Mouse (Mus musculus): ENCODE measurements at regions not wholly inside any gene's neighbourhood (a gene's known extent, or its start where the extent isn't known, plus 50 kb on each side); places are given as distances from the start of the nearest gene placed in this dataset.

- Histone ChIP-seq H3K4me3 (ENCODE audit: insufficient read depth, low read depth, low read length) (no peak overlapping the region), H3K4me1 (ENCODE audit: control insufficient read depth, insufficient read depth, low read length) (no peaks in the 10 kb centered on the region), H3K27ac (ENCODE audit: insufficient read depth, low read depth, low read length) (no peak overlapping the region)
- no peak for TF ChIP-seq CTCF (IDR thresholded peaks at IDR 0.05; ENCODE audit: insufficient read depth, low read depth, low read length)
- no peak for TF ChIP-seq POLR2A (IDR thresholded peaks at IDR 0.05; ENCODE audit: insufficient read depth, low read depth, low read length)
- 91% methylated on average over 10 of the region's 10 CpGs for WGBS
These were observed 60.3 kb downstream of the Snrpe start for GRCm38 (mm10) chr1:133549816-133550215.

- no peak for TF ChIP-seq CTCF (IDR thresholded peaks at IDR 0.05; ENCODE audit: insufficient read depth, low read depth, low read length)
- no peak for TF ChIP-seq POLR2A (IDR thresholded peaks at IDR 0.05; ENCODE audit: insufficient read depth, low read depth, low read length)
- Histone ChIP-seq H3K27ac (ENCODE audit: insufficient read depth, low read depth, low read length) (no peak overlapping the region), H3K4me1 (ENCODE audit: control insufficient read depth, insufficient read depth, low read length) (no peaks in the 10 kb centered on the region), H3K4me3 (ENCODE audit: insufficient read depth, low read depth, low read length) (no peak overlapping the region)
- WGBS: 41% methylated on average over 2 of the region's 2 CpGs
These were observed 61.1 kb downstream of the Snrpe start for GRCm38 (mm10) chr1:133548971-133549370.

GRCm38 (mm10) chr1:133547541-133547940 lies 62.5 kb downstream of the Snrpe start:
- TF ChIP-seq CTCF (IDR thresholded peaks at IDR 0.05; ENCODE audit: insufficient read depth, low read depth, low read length): no peak
- no peak for TF ChIP-seq POLR2A (IDR thresholded peaks at IDR 0.05; ENCODE audit: insufficient read depth, low read depth, low read length)
- H3K4me1 ChIP-seq (ENCODE audit: control insufficient read depth, insufficient read depth, low read length): no peaks in the 10 kb centered on the region
- no peak overlapping the region for H3K27ac ChIP-seq (ENCODE audit: insufficient read depth, low read depth, low read length)
- WGBS: 98% methylated on average over 3 of the region's 3 CpGs
- H3K4me3 ChIP-seq (ENCODE audit: insufficient read depth, low read depth, low read length): no peak overlapping the region

- 97% methylated on average over 9 of the region's 9 CpGs for WGBS
- TF ChIP-seq CTCF (IDR thresholded peaks at IDR 0.05; ENCODE audit: insufficient read depth, low read depth, low read length) (no peak), POLR2A (IDR thresholded peaks at IDR 0.05; ENCODE audit: insufficient read depth, low read depth, low read length) (no peak)
- no peak overlapping the region for H3K4me3 ChIP-seq (ENCODE audit: insufficient read depth, low read depth, low read length)
These were observed 65.1 kb downstream of the Snrpe start for GRCm38 (mm10) chr1:133544996-133545395.

DNA sequence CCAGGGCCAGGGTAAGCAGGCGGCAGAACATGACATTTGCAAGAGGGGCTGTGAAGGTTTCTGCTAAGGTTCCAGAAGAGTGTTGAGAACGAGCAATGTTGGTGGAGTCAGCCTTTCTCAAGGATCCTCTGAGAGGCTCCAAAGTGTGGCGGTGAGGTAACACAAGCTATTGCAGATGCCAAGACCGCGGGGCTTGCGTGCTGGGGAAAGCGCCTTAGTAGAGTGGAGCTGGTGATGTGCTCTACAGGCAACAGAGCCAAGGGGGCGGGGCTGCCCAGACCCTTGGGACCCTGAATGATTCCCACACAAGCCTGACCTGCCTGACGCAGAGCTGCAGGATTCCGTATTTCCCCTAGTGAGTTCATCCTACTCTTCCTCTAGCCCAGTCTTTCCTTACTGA lies 66.3 kb downstream of the Snrpe start:
- H3K27ac ChIP-seq (ENCODE audit: insufficient read depth, low read depth, low read length): no peak overlapping the region
- no peak for TF ChIP-seq CTCF (IDR thresholded peaks at IDR 0.05; ENCODE audit: insufficient read depth, low read depth, low read length)
- TF ChIP-seq POLR2A (IDR thresholded peaks at IDR 0.05; ENCODE audit: insufficient read depth, low read depth, low read length): no peak
- 92% methylated on average over 10 of the region's 10 CpGs for WGBS
- H3K4me1 ChIP-seq (ENCODE audit: control insufficient read depth, insufficient read depth, low read length): no peaks in the 10 kb centered on the region
- no peak overlapping the region for H3K4me3 ChIP-seq (ENCODE audit: insufficient read depth, low read depth, low read length)

More at GRCm38 (mm10) chr1:133544996-133545395, 65.1 kb downstream of the Snrpe start:
- Histone ChIP-seq H3K4me1 (ENCODE audit: control insufficient read depth, insufficient read depth, low read length) (no peaks in the 10 kb centered on the region), H3K27ac (ENCODE audit: insufficient read depth, low read depth, low read length) (no peak overlapping the region)

GRCm38 (mm10) chr1:133541996-133542775 lies 67.9 kb downstream of the Snrpe start:
- no peak overlapping the region for H3K27ac ChIP-seq (ENCODE audit: insufficient read depth, low read depth, low read length)
- TF ChIP-seq CTCF (IDR thresholded peaks at IDR 0.05; ENCODE audit: insufficient read depth, low read depth, low read length) (no peak), POLR2A (IDR thresholded peaks at IDR 0.05; ENCODE audit: insufficient read depth, low read depth, low read length) (no peak)
- no peak overlapping the region for H3K4me3 ChIP-seq (ENCODE audit: insufficient read depth, low read depth, low read length)
- WGBS: 88% methylated on average over 15 of the region's 15 CpGs
- no peaks in the 10 kb centered on the region for H3K4me1 ChIP-seq (ENCODE audit: control insufficient read depth, insufficient read depth, low read length)

DNA sequence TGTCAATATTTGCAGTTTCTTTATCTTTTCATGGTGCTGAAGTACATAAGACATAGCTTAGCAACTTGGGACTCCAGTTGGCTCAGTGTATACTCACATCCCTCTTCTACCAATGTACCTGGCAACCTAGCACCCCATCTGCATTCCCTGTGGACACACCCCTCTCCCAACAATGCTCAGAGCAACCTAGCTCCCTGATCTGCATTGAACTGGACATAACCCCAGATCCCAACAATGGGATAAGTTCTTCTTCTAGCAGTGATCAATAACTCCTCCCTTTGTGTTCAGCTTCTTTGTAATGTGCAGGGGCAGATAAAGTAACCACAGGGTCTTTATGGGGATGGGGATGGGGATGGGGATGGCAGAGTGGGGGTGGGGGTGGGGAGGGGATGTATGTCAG lies 79.4 kb downstream of the Snrpe start:
- Histone ChIP-seq H3K27ac (ENCODE audit: insufficient read depth, low read depth, low read length) (no peak overlapping the region), H3K4me1 (ENCODE audit: control insufficient read depth, insufficient read depth, low read length) (no peaks in the 10 kb centered on the region; the same call in 1 of the 2 replicates), H3K4me3 (ENCODE audit: insufficient read depth, low read depth, low read length) (no peak overlapping the region)
- TF ChIP-seq POLR2A (IDR thresholded peaks at IDR 0.05; ENCODE audit: insufficient read depth, low read depth, low read length) (no peak), CTCF (IDR thresholded peaks at IDR 0.05; ENCODE audit: insufficient read depth, low read depth, low read length) (no peak)

GRCm38 (mm10) chr1:133529817-133530216 lies 80.3 kb downstream of the Snrpe start:
- H3K4me3 ChIP-seq (ENCODE audit: insufficient read depth, low read depth, low read length): no peak overlapping the region
- no peak for TF ChIP-seq POLR2A (IDR thresholded peaks at IDR 0.05; ENCODE audit: insufficient read depth, low read depth, low read length)
- 96% methylated on average over 10 of the region's 10 CpGs for WGBS
- H3K27ac ChIP-seq (ENCODE audit: insufficient read depth, low read depth, low read length): no peak overlapping the region
- H3K4me1 ChIP-seq (ENCODE audit: control insufficient read depth, insufficient read depth, low read length): no peaks in the 10 kb centered on the region

GRCm38 (mm10) chr1:133527651-133528385 lies 82.3 kb downstream of the Snrpe start:
- 81% methylated on average over 7 of the region's 7 CpGs for WGBS
- H3K4me1 ChIP-seq (ENCODE audit: control insufficient read depth, insufficient read depth, low read length): no peaks in the 10 kb centered on the region
- H3K27ac ChIP-seq (ENCODE audit: insufficient read depth, low read depth, low read length): no peak overlapping the region
- H3K4me3 ChIP-seq (ENCODE audit: insufficient read depth, low read depth, low read length): no peak overlapping the region
- TF ChIP-seq CTCF (IDR thresholded peaks at IDR 0.05; ENCODE audit: insufficient read depth, low read depth, low read length): no peak
- no peak for TF ChIP-seq POLR2A (IDR thresholded peaks at IDR 0.05; ENCODE audit: insufficient read depth, low read depth, low read length)

All from olfactory bulb, adult 2 months (tissue).